Mouse (Mus musculus) stomach, postnatal 0 days (tissue): Measurements from ENCODE around the gene Gm9745.

ENCODE experiments used
- CTCF ChIP-seq: IDR thresholded peaks from 2 replicates; pipeline ENCODE4 v1.5.1; 2016; ENCODE audit warnings: antibody characterized with exemption, low read depth, mild to moderate bottlenecking, moderate library complexity
- EP300 ChIP-seq: optimal IDR thresholded peaks from 2 replicates; pipeline ENCODE3; 2016; ENCODE audit warnings: antibody characterized with exemption

GRCm38 (mm10) chr13:8967742-8968141 lies 19.7 kb upstream of the Gm9745 start:
- TF ChIP-seq CTCF = no peak
- no peak for TF ChIP-seq EP300
